Mouse (Mus musculus) common myeloid progenitor, adult 5-6 weeks (primary cell): Measurements from ENCODE around the gene Gpc5. TPM values are rescaled to one million over a fixed set of nuclear protein-coding genes. Genes with fewer than 3 reads are reported as not detected.
A peak's percentile ranks its signal among the peaks of the same experiment; 100 is the strongest.

Source experiments
- ATAC-seq: replicated peaks from 2 replicates; pipeline ENCODE4 v1.8.0; 2016; ENCODE audit warnings: low read depth, mild to moderate bottlenecking, moderate TSS enrichment, inconsistent platforms; ENCODE audit not compliant: poor library complexity, severe bottlenecking
- total RNA-seq: library from RNA; stranded (forward); fragments of 200-1000, 187-1606 nt; gene quantifications from 2 replicates; pipeline ENCODE4 v1.2.3, GENCODE M21; 2017

Gpc5 gene
- total RNA-seq, 1 experiment from 2014 or later: not detected

GRCm38 (mm10) chr14:115467960-115468359, 375.9 kb downstream of the Gpc5 start:
- ATAC-seq: peak; percentile 80

GRCm38 (mm10) chr14:115475234-115475633, 383.2 kb downstream of the Gpc5 start:
- ATAC-seq: peak; percentile 97

DNA sequence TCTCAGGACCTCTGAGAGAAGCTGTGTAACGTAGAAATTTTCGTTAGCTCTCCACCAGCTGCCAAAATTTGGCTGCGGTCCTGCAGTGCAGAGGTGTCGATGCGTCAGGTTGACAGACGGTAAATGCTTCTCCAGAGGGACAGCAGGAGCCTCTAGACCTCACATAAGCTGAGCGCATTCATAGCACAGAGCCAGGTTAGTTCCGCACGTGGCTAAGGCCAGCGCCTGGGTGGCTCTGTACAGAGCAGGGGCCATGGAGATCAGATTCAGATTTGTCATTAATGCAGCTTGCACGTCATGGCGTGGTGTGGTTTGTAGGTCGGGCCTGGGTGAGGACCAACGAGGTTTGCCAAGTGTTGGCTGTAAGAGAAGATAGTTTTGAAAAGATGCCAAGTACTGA, 385.3 kb downstream of the Gpc5 start:
- ATAC-seq: no peak

GRCm38 (mm10) chr14:115485090-115485489, 393.1 kb downstream of the Gpc5 start:
- no peak for ATAC-seq

DNA sequence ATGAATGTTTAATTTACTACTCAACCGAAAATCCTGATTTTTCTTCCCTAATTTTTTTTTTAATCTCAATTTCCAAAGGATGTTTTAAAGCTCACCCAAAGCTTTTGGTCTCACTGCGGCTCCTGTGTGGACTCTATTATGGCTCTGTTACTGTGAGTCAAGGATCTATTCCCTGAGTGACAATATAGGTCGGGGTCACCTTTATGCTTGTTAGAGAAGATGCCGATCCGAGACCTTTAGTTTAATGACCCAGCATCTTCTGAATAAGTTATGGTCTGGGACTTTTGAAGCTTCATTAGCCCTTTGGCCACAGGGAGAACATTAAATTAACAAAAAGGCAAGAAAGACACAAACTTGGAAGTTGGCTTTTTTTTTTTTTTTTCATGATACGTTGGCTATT, 408.8 kb downstream of the Gpc5 start:
- no peak for ATAC-seq

- ATAC-seq: no peak
These were observed 454.7 kb downstream of the Gpc5 start for GRCm38 (mm10) chr14:115546516-115547282.

- no peak for ATAC-seq
These were observed 460.0 kb downstream of the Gpc5 start for GRCm38 (mm10) chr14:115551996-115552395.

DNA sequence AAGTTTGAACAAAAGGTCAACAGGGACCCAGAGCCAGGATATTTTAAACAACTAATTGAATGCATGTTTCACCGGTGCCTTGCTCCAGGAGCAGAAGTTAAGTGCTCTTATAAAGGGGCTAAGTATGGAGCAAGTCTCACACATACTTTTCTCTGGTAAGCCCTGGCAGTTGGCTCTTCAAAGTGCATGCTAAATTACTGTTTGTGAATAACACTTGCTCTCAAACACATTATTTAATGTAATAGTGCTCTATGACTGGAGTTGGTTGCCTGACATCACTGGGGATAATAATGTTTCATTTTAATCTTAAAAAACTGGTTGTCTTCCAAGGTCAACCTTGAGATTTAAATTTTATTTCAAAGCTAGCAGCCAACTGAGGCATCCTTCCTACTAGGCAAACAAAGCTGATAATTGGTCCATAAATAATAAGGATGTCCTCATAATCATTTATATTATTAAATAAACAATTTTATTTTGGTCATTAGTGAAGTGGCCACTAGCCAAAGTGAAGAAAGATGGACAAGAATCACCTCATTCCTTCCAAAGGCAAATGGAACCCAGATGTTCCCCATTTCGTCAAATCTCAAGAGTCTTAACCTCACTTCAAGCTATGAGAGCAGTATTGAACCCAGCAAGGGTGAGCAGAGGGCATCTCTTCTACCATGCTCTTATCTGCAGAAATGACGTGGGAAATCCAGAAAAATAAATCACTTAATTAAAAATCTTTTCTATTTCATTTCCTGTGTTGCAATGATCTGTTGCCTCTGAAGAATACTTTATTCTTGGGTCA, 488.6 kb downstream of the Gpc5 start:
- ATAC-seq: no peak

DNA sequence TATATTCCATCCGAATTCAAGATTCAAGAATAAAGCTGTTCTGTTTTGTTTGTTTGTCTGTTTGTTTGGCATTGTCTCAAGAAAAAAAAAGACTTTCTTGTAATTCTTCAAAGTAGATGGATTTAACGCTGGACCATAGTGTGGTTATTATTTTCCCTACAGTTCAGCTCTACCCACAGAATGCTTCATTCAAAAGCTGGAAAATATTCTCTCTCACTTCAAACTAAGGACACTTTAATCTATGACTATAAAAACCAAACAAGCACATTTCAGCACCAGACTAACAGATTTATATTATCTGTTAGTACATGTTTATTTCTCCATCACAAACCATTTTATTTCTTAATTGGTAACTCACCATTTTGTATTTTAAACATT, 489.2 kb downstream of the Gpc5 start:
- ATAC-seq: no peak

DNA sequence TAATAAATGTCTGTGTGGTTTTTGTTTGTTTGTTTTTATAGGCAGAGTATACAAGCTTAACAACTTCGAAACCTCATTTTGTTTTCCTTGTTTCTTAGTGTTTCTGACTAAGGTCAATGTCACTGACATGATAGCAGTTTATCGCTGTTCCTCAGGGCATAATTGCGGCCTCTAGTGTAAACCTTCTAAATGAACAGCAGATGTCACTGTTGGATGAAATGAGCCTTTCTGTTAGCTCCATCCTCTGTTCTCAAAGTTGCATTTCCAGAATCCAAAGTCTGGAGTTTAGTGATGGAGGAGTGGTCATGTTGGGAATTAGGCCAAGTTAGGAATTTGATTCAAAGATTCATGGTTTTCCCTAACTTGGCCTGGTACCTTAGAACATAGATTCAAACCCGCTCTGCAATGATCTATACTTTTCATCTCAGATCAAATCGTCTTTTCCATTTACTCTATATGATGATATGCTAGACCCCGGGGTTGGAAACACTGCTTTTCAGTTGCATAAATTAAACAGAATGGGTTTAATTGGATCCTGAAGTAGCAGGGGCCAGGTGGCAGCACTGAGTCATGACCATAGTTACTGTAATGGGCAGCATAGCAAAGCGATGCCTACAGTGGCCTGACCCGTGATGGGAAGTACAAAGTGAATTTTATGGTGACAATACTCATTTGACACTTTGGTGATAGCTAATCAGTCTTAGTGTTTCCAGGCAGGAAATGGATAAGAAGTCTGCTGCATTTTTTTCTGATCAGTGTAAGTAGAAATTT, 508.4 kb downstream of the Gpc5 start:
- 0 out of 2 replicates have a peak, but pooled peaks have one; percentile 52 for ATAC-seq

DNA sequence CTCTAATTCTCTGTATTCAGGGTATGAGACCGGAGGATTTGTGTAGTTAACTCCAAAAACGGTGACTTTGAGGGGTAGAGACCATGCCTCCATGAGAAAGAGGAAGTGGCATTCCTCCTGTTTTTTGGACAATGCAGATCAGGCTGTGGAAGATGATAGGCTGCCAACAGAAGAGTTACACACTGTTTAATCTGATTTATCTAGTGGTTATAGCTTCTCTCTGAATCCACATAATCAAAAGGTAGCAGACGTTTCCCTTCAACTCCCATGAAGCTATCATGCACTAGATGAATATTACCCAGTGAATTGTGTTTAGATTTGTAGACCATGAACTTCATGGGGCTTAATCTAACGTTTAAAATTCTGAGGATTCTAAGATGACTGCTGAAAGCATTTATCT, 522.1 kb downstream of the Gpc5 start:
- ATAC-seq: no peak

- ATAC-seq: no peak
These were observed 524.3 kb downstream of the Gpc5 start for GRCm38 (mm10) chr14:115616305-115616704.

- ATAC-seq: no peak
These were observed 524.8 kb downstream of the Gpc5 start for GRCm38 (mm10) chr14:115616846-115617245.

DNA sequence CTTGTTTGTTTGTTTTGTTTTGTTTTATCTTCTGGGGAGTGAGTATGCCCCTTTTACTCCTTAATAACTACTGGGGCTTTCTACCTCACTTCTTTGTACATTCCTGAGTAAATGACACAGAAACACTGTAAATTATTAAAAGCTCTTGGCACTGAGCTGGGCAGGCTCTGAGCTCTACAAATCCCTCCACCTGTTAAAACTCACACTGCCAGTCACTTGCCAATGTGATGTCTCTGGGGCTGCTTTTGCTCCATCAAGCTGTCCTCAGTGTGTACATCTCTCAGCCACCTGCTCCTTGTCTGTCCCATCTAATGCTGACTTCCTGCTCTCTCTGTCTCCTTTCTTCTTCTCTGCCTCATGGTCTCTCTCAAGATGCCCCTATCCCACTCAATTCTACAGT, 528.5 kb downstream of the Gpc5 start:
- no peak for ATAC-seq

DNA sequence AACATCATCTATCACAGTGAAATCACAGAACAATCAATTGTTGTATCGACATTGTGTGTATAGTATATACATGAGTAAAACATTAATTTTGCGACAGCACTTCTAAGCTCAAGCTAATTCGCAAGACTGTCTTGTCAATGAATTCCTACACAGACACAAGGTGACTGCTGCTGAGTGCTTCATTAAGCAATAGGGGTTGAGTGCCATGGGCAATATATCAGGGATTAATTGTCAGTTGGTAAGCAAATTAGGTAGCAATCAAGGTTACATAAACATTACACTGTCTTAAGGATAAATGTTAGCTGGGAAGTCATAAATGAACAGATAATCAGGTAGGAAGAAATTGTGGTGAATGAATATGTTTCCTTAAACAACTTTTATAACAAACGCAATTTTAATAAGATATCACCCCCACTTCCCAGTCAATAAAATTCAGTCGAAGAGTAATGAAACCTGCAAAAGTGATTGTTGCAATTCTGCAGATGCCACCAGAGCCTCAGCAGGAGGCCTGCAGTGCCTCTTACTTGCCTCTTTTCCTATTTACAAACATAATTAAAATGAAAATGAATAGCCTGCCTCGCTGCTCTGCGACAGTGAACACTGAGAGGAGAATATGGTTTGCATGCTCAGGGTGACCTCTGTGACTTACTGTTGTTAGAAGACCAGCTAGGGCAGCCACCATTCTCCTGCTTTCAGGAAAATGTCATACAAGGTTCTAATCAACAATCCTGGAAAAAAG, 539.3 kb downstream of the Gpc5 start:
- ATAC-seq: no peak

- ATAC-seq: no peak
These were observed 541.3 kb downstream of the Gpc5 start for GRCm38 (mm10) chr14:115633311-115633710.

DNA sequence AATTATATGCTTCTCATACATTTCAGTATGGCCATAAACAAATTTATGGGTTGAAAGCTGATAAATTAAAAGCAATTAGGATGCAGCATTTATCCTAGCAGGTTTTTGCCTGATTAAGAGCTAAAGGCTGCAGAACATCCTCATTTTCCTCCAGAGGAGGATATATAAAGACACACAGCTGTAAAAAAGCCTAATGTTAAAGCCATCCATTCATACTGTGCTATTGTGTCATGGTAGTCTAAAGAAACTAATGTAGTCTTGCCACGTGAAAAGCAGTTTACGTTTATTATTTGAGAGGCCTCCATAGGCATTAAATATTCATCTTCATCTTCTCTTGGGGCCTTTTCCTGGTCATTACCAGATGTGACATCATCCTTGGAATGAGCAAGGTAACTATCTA, 587.9 kb downstream of the Gpc5 start:
- no peak for ATAC-seq

DNA sequence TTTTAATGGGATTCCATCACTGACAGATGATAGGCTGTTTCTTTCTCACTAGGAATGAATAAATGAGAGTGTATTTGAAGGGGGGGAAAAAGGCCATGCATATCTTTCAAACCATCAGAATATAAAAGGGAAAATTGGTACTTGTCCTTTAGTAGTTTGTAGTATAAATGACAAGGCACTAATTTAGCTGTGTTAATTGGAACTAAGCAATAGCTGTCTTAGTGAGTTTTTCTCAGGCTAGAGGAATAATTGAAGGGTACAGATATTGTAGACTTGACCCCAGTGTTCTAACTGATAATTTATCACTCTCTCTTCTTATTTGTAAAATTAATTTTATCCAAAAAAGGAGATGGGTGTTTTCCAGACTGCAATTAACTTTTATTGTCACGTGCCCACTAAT, 654.0 kb downstream of the Gpc5 start:
- ATAC-seq: no peak

DNA sequence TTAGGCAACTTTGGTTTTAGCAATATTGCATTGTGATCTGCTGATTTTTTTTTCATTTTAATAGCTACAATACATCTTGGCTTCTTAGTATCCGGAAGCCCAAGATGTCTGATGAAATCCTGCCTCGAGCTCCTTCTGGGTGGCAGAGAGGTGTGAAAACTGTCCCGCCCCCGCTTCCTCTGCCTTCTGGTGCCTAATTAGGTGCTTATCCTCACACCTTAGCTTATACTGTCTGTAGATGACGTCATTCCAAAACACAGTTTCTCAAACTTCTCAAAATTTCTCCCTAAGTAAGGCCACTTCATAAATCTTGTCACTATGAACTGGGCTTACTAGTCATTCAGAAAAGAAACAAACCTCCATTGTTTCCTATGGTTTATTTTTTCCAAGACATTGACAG, 668.2 kb downstream of the Gpc5 start:
- no peak for ATAC-seq
